Mouse (Mus musculus): ENCODE measurements at regions not wholly inside any gene's neighbourhood (a gene's known extent, or its start where the extent isn't known, plus 50 kb on each side); places are given as distances from the start of the nearest gene placed in this dataset.

GRCm38 (mm10) chr8:26244308-26244707 lies 125.0 kb downstream of the Gm45692 start:
- Histone ChIP-seq H3K36me3 (replicated peaks) (no peaks in the 10 kb centered on the region), H3K9me3 (replicated peaks) (no peaks in the 10 kb centered on the region), H3K27me3 (ENCODE audit: insufficient read depth, low read length) (no peaks in the 10 kb centered on the region), H3K4me3 (ENCODE audit: low read depth, low read length) (no peak overlapping the region), H3K4me1 (ENCODE audit: insufficient read depth, low read depth, low read length) (no peaks in the 10 kb centered on the region)
- TF ChIP-seq POLR2AphosphoS5 (IDR thresholded peaks at IDR 0.05; ENCODE audit: insufficient replicate concordance, low read depth, low read length) (no peak), TAL1 (conservative IDR thresholded peaks at IDR 0.05; ENCODE audit: low read depth, low read length) (no peak), GATA1 (IDR thresholded peaks at IDR 0.05; ENCODE audit: borderline replicate concordance, low read length) (no peak), CTCF (IDR thresholded peaks at IDR 0.05; ENCODE audit: low read depth, low read length) (no peak), GATA2 (IDR thresholded peaks at IDR 0.05; ENCODE audit: borderline replicate concordance, low read depth, low read length) (no peak)
- DNase-seq (ENCODE audit: low spot score) (no peak), ATAC-seq (ENCODE audit: extremely low read depth, insufficient number of reproducible peaks, low FRiP score, poor library complexity, severe bottlenecking) (no peak)

- Histone ChIP-seq H3K9me3 (replicated peaks) (peaks cover 5% of the 10 kb centered on the region), H3K4me1 (ENCODE audit: insufficient read depth, low read depth, low read length) (no peaks in the 10 kb centered on the region), H3K36me3 (replicated peaks) (no peaks in the 10 kb centered on the region), H3K27me3 (ENCODE audit: insufficient read depth, low read length) (no peaks in the 10 kb centered on the region), H3K4me3 (ENCODE audit: low read depth, low read length) (no peak overlapping the region)
- no peak for DNase-seq (ENCODE audit: low spot score)
- TF ChIP-seq GATA1 (IDR thresholded peaks at IDR 0.05; ENCODE audit: borderline replicate concordance, low read length) (no peak), CTCF (IDR thresholded peaks at IDR 0.05; ENCODE audit: low read depth, low read length) (no peak), GATA2 (IDR thresholded peaks at IDR 0.05; ENCODE audit: borderline replicate concordance, low read depth, low read length) (no peak), TAL1 (conservative IDR thresholded peaks at IDR 0.05; ENCODE audit: low read depth, low read length) (no peak), POLR2AphosphoS5 (IDR thresholded peaks at IDR 0.05; ENCODE audit: insufficient replicate concordance, low read depth, low read length) (no peak)
- ATAC-seq (ENCODE audit: extremely low read depth, insufficient number of reproducible peaks, low FRiP score, poor library complexity, severe bottlenecking) = no peak
These were observed 135.9 kb downstream of the Gm45692 start for GRCm38 (mm10) chr8:26255191-26255669.

- no peaks in the 10 kb centered on the region for H3K4me1 ChIP-seq (ENCODE audit: insufficient read depth, low read depth, low read length)
- H3K9me3 ChIP-seq (replicated peaks) = no peaks in the 10 kb centered on the region
- TF ChIP-seq GATA1 (IDR thresholded peaks at IDR 0.05; ENCODE audit: borderline replicate concordance, low read length) (no peak), GATA2 (IDR thresholded peaks at IDR 0.05; ENCODE audit: borderline replicate concordance, low read depth, low read length) (no peak), CTCF (IDR thresholded peaks at IDR 0.05; ENCODE audit: low read depth, low read length) (no peak), POLR2AphosphoS5 (IDR thresholded peaks at IDR 0.05; ENCODE audit: insufficient replicate concordance, low read depth, low read length) (no peak), TAL1 (conservative IDR thresholded peaks at IDR 0.05; ENCODE audit: low read depth, low read length) (no peak)
- H3K36me3 ChIP-seq (replicated peaks) = no peaks in the 10 kb centered on the region
- no peak for DNase-seq (ENCODE audit: low spot score)
- ATAC-seq (ENCODE audit: extremely low read depth, insufficient number of reproducible peaks, low FRiP score, poor library complexity, severe bottlenecking) = no peak
- H3K4me3 ChIP-seq (ENCODE audit: low read depth, low read length) = no peak overlapping the region
- H3K27me3 ChIP-seq (ENCODE audit: insufficient read depth, low read length) = no peaks in the 10 kb centered on the region
These were observed 141.0 kb downstream of the Gm45692 start for GRCm38 (mm10) chr8:26260294-26260693.

- no peaks in the 10 kb centered on the region for H3K4me1 ChIP-seq (ENCODE audit: insufficient read depth, low read depth, low read length)
- ATAC-seq (ENCODE audit: extremely low read depth, insufficient number of reproducible peaks, low FRiP score, poor library complexity, severe bottlenecking) (no peak), DNase-seq (ENCODE audit: low spot score) (no peak)
These were observed 143.2 kb downstream of the Gm45692 start for GRCm38 (mm10) chr8:26262536-26262935.

GRCm38 (mm10) chr8:26264869-26265321 lies 145.6 kb downstream of the Gm45692 start:
- DNase-seq (ENCODE audit: low spot score) = no peak
- no peaks in the 10 kb centered on the region for H3K4me1 ChIP-seq (ENCODE audit: insufficient read depth, low read depth, low read length)
- no peak for ATAC-seq (ENCODE audit: extremely low read depth, insufficient number of reproducible peaks, low FRiP score, poor library complexity, severe bottlenecking)
- TF ChIP-seq POLR2AphosphoS5 (IDR thresholded peaks at IDR 0.05; ENCODE audit: insufficient replicate concordance, low read depth, low read length) (no peak), CTCF (IDR thresholded peaks at IDR 0.05; ENCODE audit: low read depth, low read length) (no peak), GATA2 (IDR thresholded peaks at IDR 0.05; ENCODE audit: borderline replicate concordance, low read depth, low read length) (no peak), GATA1 (IDR thresholded peaks at IDR 0.05; ENCODE audit: borderline replicate concordance, low read length) (no peak), TAL1 (conservative IDR thresholded peaks at IDR 0.05; ENCODE audit: low read depth, low read length) (no peak)
- H3K9me3 ChIP-seq (replicated peaks) = no peaks in the 10 kb centered on the region
- no peaks in the 10 kb centered on the region for H3K36me3 ChIP-seq (replicated peaks)
- H3K27me3 ChIP-seq (ENCODE audit: insufficient read depth, low read length) = no peaks in the 10 kb centered on the region
- no peak overlapping the region for H3K4me3 ChIP-seq (ENCODE audit: low read depth, low read length)

More at GRCm38 (mm10) chr8:26262536-26262935, 143.2 kb downstream of the Gm45692 start:
- Histone ChIP-seq H3K27me3 (ENCODE audit: insufficient read depth, low read length) (no peaks in the 10 kb centered on the region), H3K36me3 (replicated peaks) (no peaks in the 10 kb centered on the region), H3K9me3 (replicated peaks) (no peaks in the 10 kb centered on the region), H3K4me3 (ENCODE audit: low read depth, low read length) (no peak overlapping the region)
- TF ChIP-seq CTCF (IDR thresholded peaks at IDR 0.05; ENCODE audit: low read depth, low read length) (no peak), TAL1 (conservative IDR thresholded peaks at IDR 0.05; ENCODE audit: low read depth, low read length) (no peak), POLR2AphosphoS5 (IDR thresholded peaks at IDR 0.05; ENCODE audit: insufficient replicate concordance, low read depth, low read length) (no peak), GATA1 (IDR thresholded peaks at IDR 0.05; ENCODE audit: borderline replicate concordance, low read length) (no peak), GATA2 (IDR thresholded peaks at IDR 0.05; ENCODE audit: borderline replicate concordance, low read depth, low read length) (no peak)

GRCm38 (mm10) chr8:26265366-26265765 lies 146.0 kb downstream of the Gm45692 start:
- Histone ChIP-seq H3K4me1 (ENCODE audit: insufficient read depth, low read depth, low read length) (no peaks in the 10 kb centered on the region), H3K4me3 (ENCODE audit: low read depth, low read length) (no peak overlapping the region), H3K27me3 (ENCODE audit: insufficient read depth, low read length) (no peaks in the 10 kb centered on the region), H3K9me3 (replicated peaks) (0 out of 2 replicates have a peak, but pooled peaks cover 2% of the 10 kb centered on the region), H3K36me3 (replicated peaks) (no peaks in the 10 kb centered on the region)
- no peak for ATAC-seq (ENCODE audit: extremely low read depth, insufficient number of reproducible peaks, low FRiP score, poor library complexity, severe bottlenecking)
- DNase-seq (ENCODE audit: low spot score) = no peak
- TF ChIP-seq TAL1 (conservative IDR thresholded peaks at IDR 0.05; ENCODE audit: low read depth, low read length) (no peak), CTCF (IDR thresholded peaks at IDR 0.05; ENCODE audit: low read depth, low read length) (no peak), GATA2 (IDR thresholded peaks at IDR 0.05; ENCODE audit: borderline replicate concordance, low read depth, low read length) (no peak), GATA1 (IDR thresholded peaks at IDR 0.05; ENCODE audit: borderline replicate concordance, low read length) (no peak), POLR2AphosphoS5 (IDR thresholded peaks at IDR 0.05; ENCODE audit: insufficient replicate concordance, low read depth, low read length) (no peak)
